Mouse (Mus musculus) thymus, adult 2 months (tissue): Measurements from ENCODE around the gene Arhgef28. TPM values are rescaled to one million over a fixed set of nuclear protein-coding genes. Genes with fewer than 3 reads are reported as not detected.

ENCODE experiments used
- DNase-seq: peaks from one replicate; pipeline ENCODE4 v3.0.0; 2021
- H3K27ac ChIP-seq: fragments of 200-500 bp; 2 replicates; pipeline ENCODE4 v1.5.1; 2012; ENCODE audit warnings: low read length, control low read depth; ENCODE audit not compliant: control insufficient read depth, insufficient read depth
- H3K27me3 ChIP-seq: fragments of 200-500 bp; 2 replicates; pipeline ENCODE4 v1.6.1; 2012; ENCODE audit warnings: mild to moderate bottlenecking, low read length, moderate library complexity, mixed read lengths; ENCODE audit not compliant: control insufficient read depth, insufficient read depth
- H3K36me3 ChIP-seq: fragments of 200-500 bp; 2 replicates; pipeline ENCODE4 v1.6.1; 2012; ENCODE audit warnings: mild to moderate bottlenecking, low read length, moderate library complexity; ENCODE audit not compliant: control insufficient read depth, insufficient read depth
- H3K4me1 ChIP-seq: fragments of 200-500 bp; replicated peaks from 2 replicates; pipeline ENCODE4 v1.6.1; 2012; ENCODE audit warnings: low read length; ENCODE audit not compliant: control insufficient read depth, insufficient read depth
- H3K4me3 ChIP-seq: fragments of 200-500 bp; 2 replicates; pipeline ENCODE4 v1.5.1; 2012; ENCODE audit warnings: mild to moderate bottlenecking, low read length, control low read depth, moderate library complexity; ENCODE audit not compliant: control insufficient read depth, insufficient read depth
- CTCF ChIP-seq: fragments of 200-500 bp; IDR thresholded peaks from 2 replicates; pipeline ENCODE4 v1.5.1; 2012; ENCODE audit warnings: mild to moderate bottlenecking, control low read depth, low read length, moderate library complexity, borderline replicate concordance; ENCODE audit not compliant: control insufficient read depth, poor library complexity, insufficient read depth; ENCODE audit errors: extremely low read depth
- POLR2A ChIP-seq: fragments of 200-500 bp; IDR thresholded peaks from 2 replicates; pipeline ENCODE4 v1.6.1; 2012; ENCODE audit warnings: mild to moderate bottlenecking, low read length, control low read depth, moderate library complexity; ENCODE audit not compliant: control insufficient read depth, poor library complexity, insufficient read depth; ENCODE audit errors: extremely low read depth
- WGBS: fragments of 180-500 bp; shearing (Covaris S2); methylation state at CpG from one replicate; pipeline ENCODE4 v1.1.7; 2018; 5-methylcytosine and 5-hydroxymethylcytosine counted together
- polyA plus RNA-seq: library from polyadenylated mRNA; depleted of rRNA; stranded (reverse); fragments of >200 nt; gene quantifications from 2 replicates; pipeline ENCODE4 v1.2.3, GENCODE M21; 2012

The Arhgef28 gene
- polyA plus RNA-seq, 1 experiment = 2.0 TPM

DNA sequence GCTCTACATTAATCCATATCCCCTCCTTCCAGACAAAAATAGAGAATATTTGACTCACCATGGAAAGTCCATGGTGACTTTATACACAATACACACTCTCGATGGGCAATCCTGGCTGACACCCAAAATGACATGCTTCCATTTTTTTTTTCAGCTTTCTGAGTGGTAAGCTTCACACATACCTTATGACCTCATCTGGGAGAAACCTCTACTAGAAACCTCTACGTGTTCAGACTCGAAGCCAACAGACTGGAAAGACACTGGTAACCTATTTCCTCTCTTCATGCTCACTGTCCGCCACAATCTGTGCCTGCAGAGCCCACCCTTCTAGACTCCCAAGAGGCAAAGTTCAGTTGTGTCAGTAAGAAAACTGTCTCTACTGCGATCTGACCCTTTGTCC, 84.2 kb downstream of the Arhgef28 start:
- TF ChIP-seq CTCF (no peak), POLR2A (no peak)
- H3K36me3 ChIP-seq = no peaks in the 10 kb centered on the region
- no peak overlapping the region for H3K4me3 ChIP-seq
- H3K4me1 ChIP-seq = peaks cover 6% of the 10 kb centered on the region
- no peak for DNase-seq
- no peaks in the 10 kb centered on the region for H3K27me3 ChIP-seq
- 50% methylated on average over 5 of the region's 5 CpGs for WGBS
- no peak overlapping the region for H3K27ac ChIP-seq

DNA sequence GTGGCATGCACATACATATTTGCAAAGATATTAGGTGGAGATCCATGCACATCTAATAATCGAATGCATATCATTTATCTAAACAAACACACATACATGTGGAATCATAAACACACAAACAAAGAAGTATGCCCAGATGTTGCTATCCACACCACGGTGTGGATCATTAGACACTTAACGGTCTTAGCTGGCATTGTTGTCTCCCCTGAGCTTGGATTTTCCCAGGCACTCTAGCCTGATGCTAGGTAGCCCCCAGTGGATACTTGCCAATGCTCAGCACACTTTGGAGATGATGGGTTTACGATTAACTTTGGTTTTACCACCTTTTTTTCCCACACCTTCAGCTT, 85.1 kb downstream of the Arhgef28 start:
- no peak overlapping the region for H3K27ac ChIP-seq
- TF ChIP-seq CTCF (no peak), POLR2A (no peak)

GRCm38 (mm10) chr13:98120356-98121123, 85.7 kb downstream of the Arhgef28 start:
- H3K27me3 ChIP-seq = no peaks in the 10 kb centered on the region
- no peaks in the 10 kb centered on the region for H3K36me3 ChIP-seq
- no peak for DNase-seq
- no peak overlapping the region for H3K27ac ChIP-seq
- H3K4me1 ChIP-seq = peaks cover 6% of the 10 kb centered on the region
- WGBS = 90% methylated on average over 11 of the region's 11 CpGs
- TF ChIP-seq POLR2A (no peak), CTCF (no peak)
- H3K4me3 ChIP-seq = no peak overlapping the region

More for the DNA sequence above, 85.1 kb downstream of the Arhgef28 start:
- Histone ChIP-seq H3K4me1 (peaks cover 6% of the 10 kb centered on the region), H3K4me3 (no peak overlapping the region), H3K27me3 (no peaks in the 10 kb centered on the region), H3K36me3 (no peaks in the 10 kb centered on the region)
- 94% methylated on average over 4 of the region's 4 CpGs for WGBS
- DNase-seq = no peak

GRCm38 (mm10) chr13:98118291-98118690, 87.9 kb downstream of the Arhgef28 start:
- WGBS = 90% methylated on average over 4 of the region's 4 CpGs
- Histone ChIP-seq H3K27me3 (no peaks in the 10 kb centered on the region), H3K4me1 (no peaks in the 10 kb centered on the region), H3K36me3 (no peaks in the 10 kb centered on the region), H3K27ac (no peak overlapping the region), H3K4me3 (no peak overlapping the region)
- TF ChIP-seq CTCF (no peak), POLR2A (no peak)
- no peak for DNase-seq

GRCm38 (mm10) chr13:98117566-98118254, 88.5 kb downstream of the Arhgef28 start:
- TF ChIP-seq POLR2A (no peak), CTCF (no peak)
- Histone ChIP-seq H3K27me3 (no peaks in the 10 kb centered on the region), H3K4me3 (no peak overlapping the region), H3K4me1 (no peaks in the 10 kb centered on the region), H3K27ac (no peak overlapping the region), H3K36me3 (no peaks in the 10 kb centered on the region)
- no peak for DNase-seq
- 93% methylated on average over 7 of the region's 7 CpGs for WGBS

GRCm38 (mm10) chr13:98115650-98116049, 90.6 kb downstream of the Arhgef28 start:
- TF ChIP-seq POLR2A (no peak), CTCF (no peak)
- no peaks in the 10 kb centered on the region for H3K36me3 ChIP-seq
- DNase-seq = no peak
- H3K27me3 ChIP-seq = no peaks in the 10 kb centered on the region
- no peaks in the 10 kb centered on the region for H3K4me1 ChIP-seq
- no peak overlapping the region for H3K4me3 ChIP-seq
- H3K27ac ChIP-seq = no peak overlapping the region
- 92% methylated on average over 6 of the region's 6 CpGs for WGBS

- Histone ChIP-seq H3K27me3 (no peaks in the 10 kb centered on the region), H3K4me3 (no peak overlapping the region), H3K36me3 (no peaks in the 10 kb centered on the region), H3K27ac (no peak overlapping the region), H3K4me1 (no peaks in the 10 kb centered on the region)
- no peak for TF ChIP-seq CTCF
- no peak for TF ChIP-seq POLR2A
- DNase-seq = no peak
- 94% methylated on average over 4 of the region's 4 CpGs for WGBS
Measured at GRCm38 (mm10) chr13:98115051-98115450, 91.2 kb downstream of the Arhgef28 start.
